Mouse (Mus musculus): ENCODE measurements at regions not wholly inside any gene's neighbourhood (a gene's known extent, or its start where the extent isn't known, plus 50 kb on each side); places are given as distances from the start of the nearest gene placed in this dataset.

GRCm38 (mm10) chr13:35212276-35212675 lies 185.4 kb upstream of the Eci2 start:
- CTCF ChIA-PET, result no interaction called here

- CTCF ChIA-PET, result interaction anchor here (0.7 kb wide), 1 partner anchor 13 kb away, joined by 6 read pairs; no protein-coding TSS in a partner anchor
Observed at GRCm38 (mm10) chr13:35214219-35214618, 187.3 kb upstream of the Eci2 start.

GRCm38 (mm10) chr13:35226142-35226829 lies 199.4 kb upstream of the Eci2 start:
- CTCF ChIA-PET, result no interaction called here

GRCm38 (mm10) chr13:35226944-35227343 lies 200.0 kb upstream of the Eci2 start:
- CTCF ChIA-PET, result interaction anchor here (0.6 kb wide), 1 partner anchor 13 kb away, joined by 6 read pairs; no protein-coding TSS in a partner anchor

GRCm38 (mm10) chr13:35229601-35230000 lies 202.7 kb upstream of the Eci2 start:
- CTCF ChIA-PET, result no interaction called here

GRCm38 (mm10) chr13:35233636-35234035 lies 206.7 kb upstream of the Eci2 start:
- CTCF ChIA-PET, result no interaction called here

GRCm38 (mm10) chr13:35241443-35241842 lies 214.5 kb upstream of the Eci2 start:
- CTCF ChIA-PET, result interaction anchor here (0.6 kb wide), 1 partner anchor 480 kb away, joined by 3 read pairs; no protein-coding TSS in a partner anchor

GRCm38 (mm10) chr13:35243946-35244345 lies 217.1 kb upstream of the Eci2 start:
- CTCF ChIA-PET, result no interaction called here

GRCm38 (mm10) chr13:35257386-35257785 lies 230.5 kb upstream of the Eci2 start:
- CTCF ChIA-PET, result no interaction called here

GRCm38 (mm10) chr13:35258720-35259119 lies 231.8 kb upstream of the Eci2 start:
- CTCF ChIA-PET, result no interaction called here

GRCm38 (mm10) chr13:35283959-35284358 lies 257.1 kb upstream of the Eci2 start:
- CTCF ChIA-PET, result no interaction called here

GRCm38 (mm10) chr13:35302088-35302487 lies 275.2 kb upstream of the Eci2 start:
- CTCF ChIA-PET, result no interaction called here

- CTCF ChIA-PET, result no interaction called here
Observed at GRCm38 (mm10) chr13:35316772-35317171, 289.9 kb upstream of the Eci2 start.

- CTCF ChIA-PET, result no interaction called here
Observed at GRCm38 (mm10) chr13:35326682-35327242, 299.9 kb upstream of the Eci2 start.

- CTCF ChIA-PET, result no interaction called here
Observed at GRCm38 (mm10) chr13:35328320-35328719, 301.4 kb upstream of the Eci2 start.

GRCm38 (mm10) chr13:35330926-35331325 lies 304.0 kb upstream of the Eci2 start:
- CTCF ChIA-PET, result no interaction called here

- CTCF ChIA-PET, result no interaction called here
Observed at GRCm38 (mm10) chr13:35345507-35346129, 314.0 kb upstream of the Cdyl start.

- CTCF ChIA-PET, result no interaction called here
Observed at GRCm38 (mm10) chr13:35348283-35348682, 311.4 kb upstream of the Cdyl start.

GRCm38 (mm10) chr13:35359345-35359744 lies 300.3 kb upstream of the Cdyl start:
- CTCF ChIA-PET, result no interaction called here

GRCm38 (mm10) chr13:35377487-35377886 lies 282.1 kb upstream of the Cdyl start:
- CTCF ChIA-PET, result no interaction called here

- CTCF ChIA-PET, result no interaction called here
Observed at GRCm38 (mm10) chr13:35379500-35379899, 280.1 kb upstream of the Cdyl start.

GRCm38 (mm10) chr13:35380224-35381009 lies 279.2 kb upstream of the Cdyl start:
- CTCF ChIA-PET, result no interaction called here
